Mouse (Mus musculus) thymus, adult 2 months (tissue): ENCODE data around the gene Sema6d. TPM values are rescaled to one million over a fixed set of nuclear protein-coding genes. Genes with fewer than 3 reads are reported as not detected.

Experiments
- DNase-seq: peaks from one replicate; pipeline ENCODE4 v3.0.0; 2021
- H3K27ac ChIP-seq: fragments of 200-500 bp; 2 replicates; pipeline ENCODE4 v1.5.1; 2012; ENCODE audit warnings: low read length, control low read depth; ENCODE audit not compliant: control insufficient read depth, insufficient read depth
- H3K27me3 ChIP-seq: fragments of 200-500 bp; 2 replicates; pipeline ENCODE4 v1.6.1; 2012; ENCODE audit warnings: mild to moderate bottlenecking, low read length, moderate library complexity, mixed read lengths; ENCODE audit not compliant: control insufficient read depth, insufficient read depth
- H3K36me3 ChIP-seq: fragments of 200-500 bp; 2 replicates; pipeline ENCODE4 v1.6.1; 2012; ENCODE audit warnings: mild to moderate bottlenecking, low read length, moderate library complexity; ENCODE audit not compliant: control insufficient read depth, insufficient read depth
- H3K4me1 ChIP-seq: fragments of 200-500 bp; replicated peaks from 2 replicates; pipeline ENCODE4 v1.6.1; 2012; ENCODE audit warnings: low read length; ENCODE audit not compliant: control insufficient read depth, insufficient read depth
- H3K4me3 ChIP-seq: fragments of 200-500 bp; 2 replicates; pipeline ENCODE4 v1.5.1; 2012; ENCODE audit warnings: mild to moderate bottlenecking, low read length, control low read depth, moderate library complexity; ENCODE audit not compliant: control insufficient read depth, insufficient read depth
- CTCF ChIP-seq: fragments of 200-500 bp; IDR thresholded peaks from 2 replicates; pipeline ENCODE4 v1.5.1; 2012; ENCODE audit warnings: mild to moderate bottlenecking, control low read depth, low read length, moderate library complexity, borderline replicate concordance; ENCODE audit not compliant: control insufficient read depth, poor library complexity, insufficient read depth; ENCODE audit errors: extremely low read depth
- POLR2A ChIP-seq: fragments of 200-500 bp; IDR thresholded peaks from 2 replicates; pipeline ENCODE4 v1.6.1; 2012; ENCODE audit warnings: mild to moderate bottlenecking, low read length, control low read depth, moderate library complexity; ENCODE audit not compliant: control insufficient read depth, poor library complexity, insufficient read depth; ENCODE audit errors: extremely low read depth
- WGBS: fragments of 180-500 bp; shearing (Covaris S2); methylation state at CpG from one replicate; pipeline ENCODE4 v1.1.7; 2018; 5-methylcytosine and 5-hydroxymethylcytosine counted together
- polyA plus RNA-seq: library from polyadenylated mRNA; depleted of rRNA; stranded (reverse); fragments of >200 nt; gene quantifications from 2 replicates; pipeline ENCODE4 v1.2.3, GENCODE M21; 2012

The Sema6d gene
- polyA plus RNA-seq, 1 experiment: 4.6 TPM

- Histone ChIP-seq H3K4me1 (no peaks in the 10 kb centered on the region), H3K27me3 (no peaks in the 10 kb centered on the region), H3K27ac (no peak overlapping the region), H3K4me3 (no peak overlapping the region), H3K36me3 (no peaks in the 10 kb centered on the region)
- WGBS: 90% methylated on average over 4 of the region's 4 CpGs
- TF ChIP-seq POLR2A (no peak), CTCF (no peak)
- no peak for DNase-seq
Measured at GRCm38 (mm10) chr2:124637080-124637479, 547.3 kb downstream of the Sema6d start.

DNA sequence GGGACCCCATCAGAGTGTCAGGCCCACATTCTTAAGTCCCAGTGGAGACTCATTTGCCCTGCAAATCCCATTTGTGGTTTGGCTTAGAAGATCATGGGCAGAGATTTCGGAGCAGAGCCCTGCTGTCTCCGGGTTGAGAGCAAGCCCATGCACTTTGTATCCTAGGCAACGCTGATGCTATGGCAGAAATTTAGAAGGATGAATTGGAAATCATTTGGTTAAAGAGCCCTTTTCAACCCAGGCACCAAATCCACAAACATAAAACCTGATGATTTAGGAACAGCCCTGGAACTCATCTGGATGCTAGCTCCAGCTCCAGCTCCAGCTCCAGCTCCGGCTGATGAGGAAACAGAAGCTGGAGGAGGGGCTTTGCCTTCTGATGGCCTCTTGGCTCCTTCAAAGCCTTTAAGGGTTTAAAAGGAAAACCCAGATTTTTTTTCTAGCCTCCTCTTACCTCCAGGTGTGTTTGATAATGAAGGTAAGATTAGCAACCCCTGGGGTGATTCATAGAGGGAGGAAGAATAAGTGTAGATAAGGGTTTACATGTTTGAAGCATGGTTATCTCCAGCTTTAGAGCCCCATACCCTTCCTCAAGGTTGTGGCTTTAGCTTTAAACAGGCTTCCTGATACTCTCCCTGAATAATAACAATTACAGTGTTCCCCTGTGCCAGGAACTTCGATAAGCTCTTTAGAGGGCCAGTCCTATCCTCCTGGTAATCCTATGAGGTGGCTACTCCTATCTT, 549.6 kb downstream of the Sema6d start:
- Histone ChIP-seq H3K36me3 (no peaks in the 10 kb centered on the region), H3K4me3 (no peak overlapping the region), H3K4me1 (no peaks in the 10 kb centered on the region), H3K27ac (no peak overlapping the region), H3K27me3 (no peaks in the 10 kb centered on the region)
- WGBS: 92% methylated on average over 5 of the region's 5 CpGs
- TF ChIP-seq CTCF (no peak), POLR2A (no peak)
- DNase-seq: no peak

DNA sequence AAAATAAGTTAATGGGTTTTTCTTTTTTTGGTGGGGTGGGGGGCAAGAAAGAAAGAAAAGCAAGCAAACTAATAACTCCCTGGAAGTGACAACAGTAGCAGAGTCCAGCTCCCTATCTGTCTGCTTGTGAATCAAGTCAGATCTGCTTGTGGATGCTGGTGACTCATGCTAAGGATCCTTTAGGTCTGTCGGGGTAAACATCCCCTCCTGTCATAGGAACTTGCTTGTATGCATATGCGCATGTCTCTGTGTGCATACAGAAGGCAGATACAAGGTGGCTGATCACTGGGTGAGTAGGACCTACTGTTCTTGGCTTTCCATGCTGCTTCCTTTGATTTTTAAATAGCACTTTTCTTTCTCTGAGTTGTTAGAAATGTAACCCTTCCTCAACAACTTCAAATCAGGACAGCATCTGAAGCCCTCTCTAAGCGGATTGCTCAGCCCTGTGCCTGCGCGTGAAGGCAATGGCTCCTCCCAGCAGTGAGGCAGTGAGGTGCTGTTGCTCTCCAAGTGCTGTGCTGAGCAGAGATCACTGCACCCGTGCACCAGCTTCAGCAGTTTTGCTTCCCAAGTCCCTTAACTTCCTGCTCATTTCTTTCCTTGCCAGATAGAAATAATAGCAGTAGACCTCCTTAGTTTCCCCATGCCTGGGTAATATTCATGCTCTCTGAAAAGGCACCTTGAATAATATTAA, 550.9 kb downstream of the Sema6d start:
- Histone ChIP-seq H3K4me1 (no peaks in the 10 kb centered on the region), H3K27me3 (no peaks in the 10 kb centered on the region), H3K27ac (no peak overlapping the region), H3K4me3 (no peak overlapping the region), H3K36me3 (no peaks in the 10 kb centered on the region)
- WGBS: 86% methylated on average over 6 of the region's 6 CpGs
- DNase-seq: no peak
- TF ChIP-seq CTCF (no peak), POLR2A (no peak)

GRCm38 (mm10) chr2:124641194-124641558, 551.4 kb downstream of the Sema6d start:
- Histone ChIP-seq H3K27ac (no peak overlapping the region), H3K27me3 (no peaks in the 10 kb centered on the region), H3K36me3 (no peaks in the 10 kb centered on the region), H3K4me3 (no peak overlapping the region), H3K4me1 (no peaks in the 10 kb centered on the region)
- WGBS: 84% methylated on average over 5 of the region's 5 CpGs
- TF ChIP-seq POLR2A (no peak), CTCF (no peak)
- no peak for DNase-seq

- no peak overlapping the region for H3K4me3 ChIP-seq
- WGBS: 85% methylated on average over 3 of the region's 3 CpGs
- H3K27ac ChIP-seq: no peak overlapping the region
- no peak for DNase-seq
- TF ChIP-seq POLR2A (no peak), CTCF (no peak)
- no peaks in the 10 kb centered on the region for H3K27me3 ChIP-seq
- H3K4me1 ChIP-seq: no peaks in the 10 kb centered on the region
- H3K36me3 ChIP-seq: no peaks in the 10 kb centered on the region
Measured at GRCm38 (mm10) chr2:124642131-124642530, 552.4 kb downstream of the Sema6d start.

- Histone ChIP-seq H3K27me3 (no peaks in the 10 kb centered on the region), H3K4me3 (no peak overlapping the region), H3K4me1 (no peaks in the 10 kb centered on the region), H3K36me3 (no peaks in the 10 kb centered on the region), H3K27ac (no peak overlapping the region)
- 95% methylated on average over 2 of the region's 2 CpGs for WGBS
- no peak for DNase-seq
- TF ChIP-seq POLR2A (no peak), CTCF (no peak)
Measured at GRCm38 (mm10) chr2:124650609-124651008, 560.8 kb downstream of the Sema6d start.

DNA sequence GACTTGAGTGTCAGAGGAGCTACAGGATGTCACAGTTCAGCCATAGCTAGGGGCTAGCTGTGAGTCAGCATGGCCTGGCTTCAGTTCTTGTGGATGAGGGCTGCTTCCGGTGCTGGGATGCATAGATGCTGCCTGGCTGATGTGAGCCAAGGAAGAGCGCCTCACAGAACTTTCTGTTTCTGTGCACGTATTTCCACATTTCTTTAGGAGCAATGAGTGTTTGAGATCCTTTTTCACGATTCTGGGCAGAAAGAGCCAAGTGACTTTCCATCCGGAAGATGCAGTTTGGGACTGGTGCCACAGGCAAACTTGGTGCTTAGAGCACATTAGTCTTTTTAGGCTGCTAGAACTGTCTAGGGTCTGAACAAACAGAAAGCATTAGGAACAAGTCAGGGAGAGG, 561.4 kb downstream of the Sema6d start:
- TF ChIP-seq CTCF (no peak), POLR2A (no peak)
- DNase-seq: no peak
- Histone ChIP-seq H3K4me1 (no peaks in the 10 kb centered on the region), H3K36me3 (no peaks in the 10 kb centered on the region), H3K4me3 (no peak overlapping the region), H3K27me3 (no peaks in the 10 kb centered on the region), H3K27ac (no peak overlapping the region)
- WGBS: 87% methylated on average over 5 of the region's 5 CpGs
